In the genomic region with DNA sequence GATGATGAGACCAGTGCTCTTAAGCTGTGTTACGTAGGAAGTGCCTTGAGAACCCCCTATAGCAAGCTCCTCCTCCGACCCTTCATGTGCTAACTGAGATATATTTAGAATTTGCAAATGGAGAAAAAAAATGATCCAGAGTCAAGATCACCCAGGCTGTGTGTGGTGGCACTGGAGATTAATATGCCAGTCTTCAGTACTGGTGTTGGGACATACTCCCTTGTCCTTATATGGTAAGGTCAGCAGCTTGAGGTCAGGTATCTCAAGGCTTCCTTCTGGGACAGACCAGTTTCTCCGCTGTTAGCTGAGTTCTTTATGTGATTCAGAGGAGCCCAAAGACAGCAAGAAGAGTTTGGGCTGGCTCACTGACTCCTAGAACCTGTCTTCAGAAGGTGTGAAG, we compare ENCODE assay signal across 19 mouse cellular contexts.
DNase-seq lines count a peak whose midpoint lies in the region; ATAC-seq lines count a peak whose summit lies in the region.
"Had no signal": no experiment of that assay in that cellular context is flagged by ENCODE, and none has a peak within 500 bp of the region (broad histone marks: within the 10 kb centered on the region; RNA-seq: fewer than 3 reads in every experiment).

No protein-coding gene starts in this region.

- H3K27ac ChIP-seq in liver, embryonic 11.5 days (ENCODE audit: low read depth, low read length) = no peak overlapping the region

- peak; percentile 67 for ATAC-seq in granulocyte monocyte progenitor cell, adult 5-6 weeks (replicated peaks; ENCODE audit: poor library complexity, severe bottlenecking)
- ATAC-seq in megakaryocyte progenitor cell, adult 5-6 weeks (replicated peaks; ENCODE audit: poor library complexity) = peak; percentile 50; the same call in 1 of the 2 replicates
- no peak for ATAC-seq in liver, embryonic 11.5 days (replicated peaks; ENCODE audit: low FRiP score)
- ATAC-seq: activated CD4-positive, CD25-positive, alpha-beta regulatory T cell, adult 4 months; CD4-positive, CD25-positive, alpha-beta regulatory T cell, adult 4 months; Patski had no signal

- no peak for DNase-seq in liver, embryonic 11.5 days (ENCODE audit: low spot score)
- DNase-seq in yolk sac, embryonic 10.5 days (ENCODE audit: low spot score) = no peak
- DNase-seq: adrenal gland, adult 2 months; adrenal gland, adult 8-10 months; adrenal gland, postnatal 10 days; adrenal gland, postnatal 14 days; adrenal gland, postnatal 25 days; adrenal gland, postnatal 36 days; B cell, adult 2 months; cerebellum, adult 11 months; cerebellum, adult 11-12 months; cerebellum, adult 18-20 months had no signal

- no peaks in the 10 kb centered on the region for H3K4me1 ChIP-seq in liver, embryonic 11.5 days (replicated peaks; ENCODE audit: control insufficient read depth, insufficient read depth, low read length)

- H3K9me3 ChIP-seq in liver, embryonic 11.5 days (ENCODE audit: control insufficient read depth, low read length) = no peaks in the 10 kb centered on the region
- H3K9me3 ChIP-seq: G1E had no signal

- no peaks in the 10 kb centered on the region for H3K36me3 ChIP-seq in liver, embryonic 11.5 days (ENCODE audit: control insufficient read depth, insufficient read depth, low read length)
- H3K36me3 ChIP-seq: G1E had no signal

- WGBS in liver, embryonic 11.5 days = 77% methylated on average over 3 of the region's 3 CpGs

- no peak overlapping the region for H3K4me3 ChIP-seq in liver, embryonic 11.5 days (ENCODE audit: low read depth, low read length)

- no peak overlapping the region for H3K4me2 ChIP-seq in liver, embryonic 11.5 days

- H3K9ac ChIP-seq in liver, embryonic 11.5 days (ENCODE audit: low read depth, low read length) = no peak overlapping the region

- H3K27me3 ChIP-seq in liver, embryonic 11.5 days (replicated peaks; ENCODE audit: control insufficient read depth, insufficient read depth, low read length) = no peaks in the 10 kb centered on the region
- H3K27me3 ChIP-seq: CH12.LX, Patski had no signal
